Comparison of ENCODE assay signal across 9 mouse cellular contexts in the genomic region with DNA sequence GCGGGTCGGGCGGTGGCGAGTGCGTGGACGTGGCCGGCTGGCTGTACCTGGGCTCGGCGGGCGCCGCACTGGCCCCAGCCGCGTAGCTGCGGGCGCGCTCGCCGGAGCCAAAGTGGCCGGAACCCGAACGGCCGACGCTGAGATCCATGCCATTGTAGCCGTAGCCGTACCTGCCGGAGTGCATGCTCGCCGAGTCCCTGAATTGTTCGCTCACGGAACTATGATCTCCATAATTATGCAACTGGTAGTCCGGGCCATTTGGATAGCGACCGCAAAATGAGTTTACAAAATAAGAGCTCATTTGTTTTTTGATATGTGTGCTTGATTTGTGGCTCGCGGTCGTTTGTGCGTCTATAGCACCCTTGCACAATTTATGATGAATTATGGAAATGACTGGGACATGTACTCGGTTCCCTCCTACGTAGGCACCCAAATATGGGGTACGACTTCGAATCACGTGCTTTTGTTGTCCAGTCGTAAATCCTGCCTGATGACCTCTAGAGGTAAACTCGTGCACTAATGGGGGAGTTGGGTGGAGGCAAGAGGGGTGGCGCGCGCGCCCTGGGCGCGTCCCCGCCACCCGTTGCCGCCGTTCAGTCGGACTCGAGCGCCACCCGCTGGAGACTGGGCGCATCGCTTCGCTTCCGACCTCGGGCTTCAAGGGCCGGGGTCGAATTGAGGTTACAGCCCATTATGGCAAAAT. TPM values are rescaled to one million over a fixed set of nuclear protein-coding genes. Genes with fewer than 3 reads are reported as not detected.
DNase-seq lines count a peak whose midpoint lies in the region; ATAC-seq and TF ChIP-seq lines count a peak whose summit lies in the region.
"Had no signal": no experiment of that assay in that cellular context is flagged by ENCODE, and none has a peak within 500 bp of the region (broad histone marks: within the 10 kb centered on the region; RNA-seq: fewer than 3 reads in every experiment).

Gene Hoxa5 (minus strand): TSS at position 538 of the 703 bp plus-strand sequence.

- peaks cover 97% of the 10 kb centered on the region for H3K27me3 ChIP-seq in forebrain, postnatal 0 days (ENCODE audit: insufficient read depth, low read length)
- H3K27me3 ChIP-seq in hindbrain, embryonic 12.5 days: peaks cover 98% of the 10 kb centered on the region
- H3K27me3 ChIP-seq in limb, embryonic 15.5 days: peaks cover 71% of the 10 kb centered on the region
- H3K27me3 ChIP-seq in midbrain, embryonic 16.5 days (ENCODE audit: control insufficient read depth, insufficient read depth, low read depth, low read length): peaks cover 86% of the 10 kb centered on the region

- no peak for ATAC-seq in forebrain, postnatal 0 days
- peak; percentile 20 for ATAC-seq in hindbrain, embryonic 12.5 days (ENCODE audit: low FRiP score)
- ATAC-seq in limb, embryonic 15.5 days (ENCODE audit: insufficient number of reproducible peaks, low FRiP score, low TSS enrichment, low read depth): no peak
- ATAC-seq in midbrain, embryonic 16.5 days: no peak

- no peaks in the 10 kb centered on the region for H3K9me3 ChIP-seq in forebrain, postnatal 0 days (ENCODE audit: low read length)
- no peaks in the 10 kb centered on the region for H3K9me3 ChIP-seq in hindbrain, embryonic 12.5 days (replicated peaks)
- no peaks in the 10 kb centered on the region for H3K9me3 ChIP-seq in limb, embryonic 15.5 days
- no peaks in the 10 kb centered on the region for H3K9me3 ChIP-seq in midbrain, embryonic 16.5 days (replicated peaks; ENCODE audit: control insufficient read depth, low read length, poor library complexity, severe bottlenecking)

- peak within 1 kb of the TSS; percentile 10; the same call in 1 of the 2 replicates for H3K4me2 ChIP-seq in forebrain, postnatal 0 days (ENCODE audit: low read depth)
- peak within 1 kb of the TSS; percentile 46 for H3K4me2 ChIP-seq in hindbrain, embryonic 12.5 days (replicated peaks)
- H3K4me2 ChIP-seq in limb, embryonic 15.5 days: peak within 1 kb of the TSS; percentile 95
- 0 out of 2 replicates have a peak within 1 kb of the TSS, but pooled peaks have one; percentile 9 for H3K4me2 ChIP-seq in midbrain, embryonic 16.5 days (ENCODE audit: low read length)

- under 1% methylated on average over 65 of the region's 65 CpGs for WGBS in forebrain, postnatal 0 days
- WGBS in hindbrain, embryonic 12.5 days: under 1% methylated on average over 64 of the region's 65 CpGs
- 6% methylated on average over 65 of the region's 65 CpGs for WGBS in limb, embryonic 15.5 days
- WGBS in midbrain, embryonic 16.5 days: under 1% methylated on average over 65 of the region's 65 CpGs

- H3K4me3 ChIP-seq in forebrain, postnatal 0 days (ENCODE audit: low read depth, low read length): peak within 1 kb of the TSS; percentile 9; the same call in 1 of the 2 replicates
- H3K4me3 ChIP-seq in hindbrain, embryonic 12.5 days: peak within 1 kb of the TSS; percentile 47
- peak within 1 kb of the TSS; percentile 49 for H3K4me3 ChIP-seq in limb, embryonic 15.5 days
- no peak within 1 kb of the TSS; the same call in 1 of the 2 replicates for H3K4me3 ChIP-seq in midbrain, embryonic 16.5 days (ENCODE audit: low read depth, low read length)

- peak; percentile 67 for DNase-seq in urinary bladder, adult 2 months (ENCODE audit: low spot score)
- no peak for DNase-seq in urinary bladder, postnatal 10 days (ENCODE audit: low spot score)
- DNase-seq in forebrain, postnatal 0 days: no peak
- DNase-seq in frontal cortex, postnatal 36 days (ENCODE audit: low spot score in 2 of 2): no peak
- no peak for DNase-seq in c-Kit-positive CD71-positive TER-119-positive erythroid progenitor cells, embryonic 14.5 days (ENCODE audit: low spot score)

- H3K9ac ChIP-seq in forebrain, postnatal 0 days: no peak within 1 kb of the TSS
- H3K9ac ChIP-seq in hindbrain, embryonic 12.5 days: peak within 1 kb of the TSS; percentile 65
- peak within 1 kb of the TSS; percentile 42; the same call in 1 of the 2 replicates for H3K9ac ChIP-seq in limb, embryonic 15.5 days
- H3K9ac ChIP-seq in midbrain, embryonic 16.5 days (ENCODE audit: low read depth, low read length): no peak within 1 kb of the TSS

- H3K36me3 ChIP-seq in forebrain, postnatal 0 days (ENCODE audit: insufficient read depth): no peaks in the 10 kb centered on the region
- H3K36me3 ChIP-seq in hindbrain, embryonic 12.5 days: no peaks in the 10 kb centered on the region
- peaks cover 8% of the 10 kb centered on the region; the same call in 1 of the 2 replicates for H3K36me3 ChIP-seq in limb, embryonic 15.5 days
- no peaks in the 10 kb centered on the region for H3K36me3 ChIP-seq in midbrain, embryonic 16.5 days (ENCODE audit: control insufficient read depth, insufficient read depth, low read length)

- no peaks in the 10 kb centered on the region for H3K4me1 ChIP-seq in forebrain, postnatal 0 days (ENCODE audit: insufficient read depth)
- peaks cover 14% of the 10 kb centered on the region for H3K4me1 ChIP-seq in hindbrain, embryonic 12.5 days
- peaks cover 50% of the 10 kb centered on the region for H3K4me1 ChIP-seq in limb, embryonic 15.5 days
- peaks cover 3% of the 10 kb centered on the region; the same call in 1 of the 2 replicates for H3K4me1 ChIP-seq in midbrain, embryonic 16.5 days (ENCODE audit: control insufficient read depth, insufficient read depth, low read length)

- H3K27ac ChIP-seq in forebrain, postnatal 0 days (ENCODE audit: low read depth, low read length): no peak within 1 kb of the TSS
- H3K27ac ChIP-seq in hindbrain, embryonic 12.5 days: peak within 1 kb of the TSS; percentile 80
- H3K27ac ChIP-seq in limb, embryonic 15.5 days: no peak within 1 kb of the TSS
- H3K27ac ChIP-seq in midbrain, embryonic 16.5 days (ENCODE audit: low read length): no peak within 1 kb of the TSS

- TF ChIP-seq CTCF in forebrain, postnatal 0 days (IDR thresholded peaks at IDR 0.05; ENCODE audit: low read depth): peak; percentile 71

RNA-seq across cellular contexts. Expression of gene Hoxa5, which starts in this region (rescaled TPM):
- polyA plus RNA-seq in urinary bladder, adult 2 months (2012; rRNA removed): 6.1 and 7.2 TPM in 2 replicates
- total RNA-seq in forebrain, postnatal 0 days (2014; rRNA removed): not detected in 2 replicates
- polyA plus RNA-seq in forebrain, postnatal 0 days (2015; fragmentation: Nextera tagmentation; extraction: Ambion mirVana): not detected in 2 replicates
- polyA plus RNA-seq in hindbrain, embryonic 12.5 days (2016; fragmentation: Nextera tagmentation; extraction: Ambion mirVana): 53.4 and 82.9 TPM in 2 replicates
- 1.7 and 2.1 TPM in 2 replicates for polyA plus RNA-seq in limb, embryonic 15.5 days (2015; fragmentation: Nextera tagmentation; extraction: Ambion mirVana)
- polyA plus RNA-seq in midbrain, embryonic 16.5 days (2015; fragmentation: Nextera tagmentation; extraction: Ambion mirVana): 0.21 TPM in 1 of 2 replicates, not detected in the other
- total RNA-seq: MEL had no signal

Comparison
In these comparisons a context has a peak if more than half of its experiments do, and no peak if none do; other contexts are left out.
1. H3K4me2 ChIP-seq: peak in every context shown above with its lines; median percentile 95 in limb, embryonic 15.5 days; 46 in hindbrain, embryonic 12.5 days; 10 in forebrain, postnatal 0 days; 9 in midbrain, embryonic 16.5 days.
2. H3K9ac ChIP-seq: peak in hindbrain, embryonic 12.5 days (single experiment) and limb, embryonic 15.5 days (single experiment); none in forebrain, postnatal 0 days (single experiment) and midbrain, embryonic 16.5 days (single experiment).